ENCODE assay signal across 8 mouse cellular contexts in genomic region chr12:16893656-16894395, GRCm38 (mm10). TPM values are rescaled to one million over a fixed set of nuclear protein-coding genes. Genes with fewer than 3 reads are reported as not detected.
A peak's percentile ranks its signal among the peaks of the same experiment; 100 is the strongest.
DNase-seq lines count a peak whose midpoint lies in the region; ATAC-seq lines count a peak whose summit lies in the region.

No protein-coding gene starts in this region.

- H3K9ac ChIP-seq in embryonic facial prominence, embryonic 15.5 days, result peak overlapping the region; percentile 69
- H3K9ac ChIP-seq in intestine, embryonic 15.5 days, result peak overlapping the region; percentile 93
- peak overlapping the region; percentile 89 for H3K9ac ChIP-seq in midbrain, embryonic 11.5 days (ENCODE audit: low read length)

- no peaks in the 10 kb centered on the region for H3K27me3 ChIP-seq in embryonic facial prominence, embryonic 15.5 days
- no peaks in the 10 kb centered on the region for H3K27me3 ChIP-seq in intestine, embryonic 15.5 days (replicated peaks)
- no peaks in the 10 kb centered on the region for H3K27me3 ChIP-seq in midbrain, embryonic 11.5 days (ENCODE audit: control insufficient read depth, insufficient read depth, low read length)

- no peaks in the 10 kb centered on the region for H3K36me3 ChIP-seq in embryonic facial prominence, embryonic 15.5 days
- no peaks in the 10 kb centered on the region for H3K36me3 ChIP-seq in intestine, embryonic 15.5 days
- no peaks in the 10 kb centered on the region for H3K36me3 ChIP-seq in midbrain, embryonic 11.5 days (ENCODE audit: control insufficient read depth, insufficient read depth, low read length)

- DNase-seq in thymus, postnatal 0 days (ENCODE audit: low spot score), result peak; percentile 26
- no peak for DNase-seq in thymus, postnatal 10 days (ENCODE audit: low spot score in 2 of 2)
- DNase-seq in midbrain, embryonic 11.5 days (ENCODE audit: low spot score, missing footprints), result peak; percentile 92
- DNase-seq in adrenal gland, postnatal 25 days, result no peak
- DNase-seq in spleen, postnatal 14 days (ENCODE audit: low spot score in 2 of 2), result no peak

- no peak for ATAC-seq in embryonic facial prominence, embryonic 15.5 days (ENCODE audit: insufficient number of reproducible peaks, low FRiP score, low TSS enrichment, low read depth)
- ATAC-seq in intestine, embryonic 15.5 days, result peak; percentile 55
- no peak for ATAC-seq in midbrain, embryonic 11.5 days (ENCODE audit: low FRiP score)
- ATAC-seq in erythroid progenitor cell, adult 5-6 weeks (replicated peaks; ENCODE audit: low FRiP score, poor library complexity, severe bottlenecking), result no peak

- no peaks in the 10 kb centered on the region for H3K9me3 ChIP-seq in embryonic facial prominence, embryonic 15.5 days (replicated peaks)
- no peaks in the 10 kb centered on the region for H3K9me3 ChIP-seq in intestine, embryonic 15.5 days
- H3K9me3 ChIP-seq in midbrain, embryonic 11.5 days (ENCODE audit: control insufficient read depth, low read length), result no peaks in the 10 kb centered on the region

- peak overlapping the region; percentile 91 for H3K4me3 ChIP-seq in embryonic facial prominence, embryonic 15.5 days (replicated peaks)
- peak overlapping the region; percentile 91 for H3K4me3 ChIP-seq in intestine, embryonic 15.5 days (replicated peaks)
- H3K4me3 ChIP-seq in midbrain, embryonic 11.5 days (ENCODE audit: low read depth, low read length), result peak overlapping the region; percentile 77

- peak overlapping the region; percentile 97 for H3K27ac ChIP-seq in embryonic facial prominence, embryonic 15.5 days (replicated peaks)
- H3K27ac ChIP-seq in intestine, embryonic 15.5 days, result peak overlapping the region; percentile 97
- peak overlapping the region; percentile 93 for H3K27ac ChIP-seq in midbrain, embryonic 11.5 days (ENCODE audit: low read depth, low read length)

- 4% methylated on average over 18 of the region's 18 CpGs for WGBS in embryonic facial prominence, embryonic 15.5 days
- 1% methylated on average over 18 of the region's 18 CpGs for WGBS in intestine, embryonic 15.5 days
- WGBS in midbrain, embryonic 11.5 days, result 3% methylated on average over 18 of the region's 18 CpGs

- H3K4me1 ChIP-seq in embryonic facial prominence, embryonic 15.5 days, result peaks cover 22% of the 10 kb centered on the region
- peaks cover 13% of the 10 kb centered on the region; the same call in 1 of the 2 replicates for H3K4me1 ChIP-seq in intestine, embryonic 15.5 days (replicated peaks)
- H3K4me1 ChIP-seq in midbrain, embryonic 11.5 days (ENCODE audit: control insufficient read depth, insufficient read depth, low read length), result peaks cover 17% of the 10 kb centered on the region

- peak overlapping the region; percentile 68 for H3K4me2 ChIP-seq in embryonic facial prominence, embryonic 15.5 days (replicated peaks)
- H3K4me2 ChIP-seq in intestine, embryonic 15.5 days (replicated peaks), result peak overlapping the region; percentile 82
- peak overlapping the region; percentile 53 for H3K4me2 ChIP-seq in midbrain, embryonic 11.5 days

RNA-seq across cellular contexts. Expression of gene Rock2, which starts 0.9 kb away (rescaled TPM):
- polyA plus RNA-seq in thymus, postnatal 0 days (2015; fragmentation: Nextera tagmentation; extraction: Ambion mirVana), result 10.3 and 11.9 TPM in 2 replicates
- polyA plus RNA-seq in embryonic facial prominence, embryonic 15.5 days (2015; fragmentation: Nextera tagmentation; extraction: Ambion mirVana), result 17.7 and 17.9 TPM in 2 replicates
- polyA plus RNA-seq in intestine, embryonic 15.5 days (2015; fragmentation: Nextera tagmentation; extraction: Ambion mirVana), result 17.9 and 19.7 TPM in 2 replicates
- 14.4 and 14.9 TPM in 2 replicates for polyA plus RNA-seq in midbrain, embryonic 11.5 days (2014; fragmentation: Nextera tagmentation; extraction: Ambion mirVana)
- total RNA-seq in erythroid progenitor cell, adult 5-6 weeks (2015; ENCODE audit: low replicate concordance), result 51.9 and 55.8 TPM in 2 replicates
- 57.9 and 73.0 TPM in 2 replicates for total RNA-seq in erythroid progenitor cell, adult 5-6 weeks (2017; ENCODE audit: low replicate concordance)
- 82.9 and 88.5 TPM in 2 replicates for total RNA-seq in adrenal gland, postnatal 25 days (2021)

Comparison
In these comparisons a context has a peak if more than half of its experiments do, and no peak if none do; other contexts are left out.
1. DNase-seq: peak in thymus, postnatal 0 days (single experiment) and midbrain, embryonic 11.5 days (single experiment); none in thymus, postnatal 10 days (0 of 2), adrenal gland, postnatal 25 days (single experiment) and spleen, postnatal 14 days (0 of 2).
2. Peak in every context shown above with its lines, with median percentiles within 50 percentile points of each other: H3K27ac ChIP-seq, H3K4me2 ChIP-seq, H3K4me3 ChIP-seq and H3K9ac ChIP-seq.